Mouse (Mus musculus) adrenal gland, postnatal 36 days (tissue): ENCODE results near the gene Grin2a. TPM values are rescaled to one million over a fixed set of nuclear protein-coding genes. Genes with fewer than 3 reads are reported as not detected.

Experiments
- DNase-seq, 2 experiments: peaks; one replicate each; pipeline ENCODE4 v3.0.0; 2021; ENCODE audit warnings: mixed read lengths in 1 of 2
- total RNA-seq, 2 experiments: library from RNA; stranded (reverse); gene quantifications; 2 replicates each; pipeline ENCODE4 v1.2.3; 2021

Grin2a gene
- total RNA-seq, 2 experiments from 2014 or later = 0.70 to 1.9 TPM

DNA sequence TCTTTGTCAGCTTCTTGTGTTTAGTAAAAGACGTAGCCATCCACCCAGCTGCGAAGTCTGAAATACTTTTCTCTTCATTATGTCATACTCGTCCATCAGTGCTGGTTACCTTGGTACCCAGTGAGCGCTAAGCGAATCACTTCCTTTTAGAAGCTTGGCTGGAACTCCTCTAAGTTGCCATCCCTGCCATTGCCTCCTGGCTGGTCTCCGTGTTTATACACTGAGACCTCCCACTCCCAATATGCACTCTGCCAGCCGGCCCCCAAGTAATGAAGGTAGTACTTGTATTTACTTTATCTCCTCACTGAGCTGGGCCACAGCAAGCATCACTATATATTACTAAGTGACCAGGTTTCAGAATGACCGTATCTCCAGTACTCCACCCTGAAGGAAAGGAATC, 242.8 kb downstream of the Grin2a start:
- no peak for DNase-seq

GRCm38 (mm10) chr16:9751045-9751569, 244.3 kb downstream of the Grin2a start:
- DNase-seq = peak; percentile 14 to 34

GRCm38 (mm10) chr16:9749661-9750060, 245.7 kb downstream of the Grin2a start:
- DNase-seq = no peak

- DNase-seq = no peak
Observed at GRCm38 (mm10) chr16:9742443-9742842, 252.9 kb downstream of the Grin2a start.

- no peak for DNase-seq
Observed at GRCm38 (mm10) chr16:9738679-9739078, 256.7 kb downstream of the Grin2a start.

GRCm38 (mm10) chr16:9737131-9737530, 258.2 kb downstream of the Grin2a start:
- peak in 1 of 2 experiments; percentile 24 for DNase-seq

- DNase-seq = no peak
Observed at GRCm38 (mm10) chr16:9735365-9736080, 259.8 kb downstream of the Grin2a start.

GRCm38 (mm10) chr16:9727603-9728002, 267.8 kb downstream of the Grin2a start:
- DNase-seq = no peak

DNA sequence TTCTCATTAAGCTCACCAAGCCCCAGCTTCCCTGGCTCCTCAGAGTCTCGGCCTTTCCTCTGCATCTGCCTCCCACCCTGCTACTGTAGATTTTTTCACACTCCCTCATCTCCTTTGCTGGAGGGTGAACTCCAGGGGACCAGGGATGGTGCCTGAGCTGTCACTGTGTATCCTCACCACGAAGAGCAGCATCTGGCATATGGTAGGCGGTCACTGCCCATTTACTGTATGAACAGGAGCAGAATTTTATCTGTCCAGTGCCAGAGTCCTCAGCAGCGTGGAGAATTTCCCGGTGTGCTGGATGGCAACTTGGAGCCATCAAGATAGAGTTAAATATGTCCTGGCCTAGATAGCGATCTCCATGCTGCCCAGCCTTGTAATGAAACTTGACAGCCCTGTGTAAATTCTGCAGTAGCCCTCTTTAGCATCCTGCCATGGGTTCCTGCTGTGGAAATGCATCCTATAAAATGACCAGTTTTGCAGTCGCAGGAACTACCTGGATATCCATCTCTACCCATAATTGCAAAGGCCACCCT, 269.7 kb downstream of the Grin2a start:
- DNase-seq = no peak

DNA sequence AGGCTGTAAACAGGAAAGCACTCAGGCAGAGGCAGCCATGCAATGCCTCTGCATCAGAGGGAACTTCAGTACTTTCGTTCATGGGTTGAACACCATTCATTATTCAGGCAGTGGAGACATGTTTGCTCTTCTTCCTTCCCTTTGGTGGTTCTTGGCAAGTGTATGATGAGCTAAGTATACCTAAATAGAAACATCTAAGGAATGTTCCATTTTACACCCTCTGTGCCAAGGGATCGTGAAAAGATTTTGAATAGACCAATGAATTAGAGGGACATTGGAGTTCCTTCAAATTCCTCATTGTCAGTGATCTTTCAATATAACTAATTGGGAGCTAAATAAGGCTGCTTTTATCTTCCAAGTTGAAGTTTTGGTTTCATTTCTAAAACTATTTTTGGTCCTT, 284.0 kb downstream of the Grin2a start:
- no peak for DNase-seq

- no peak for DNase-seq
Observed at GRCm38 (mm10) chr16:9709921-9710320, 285.4 kb downstream of the Grin2a start.

DNA sequence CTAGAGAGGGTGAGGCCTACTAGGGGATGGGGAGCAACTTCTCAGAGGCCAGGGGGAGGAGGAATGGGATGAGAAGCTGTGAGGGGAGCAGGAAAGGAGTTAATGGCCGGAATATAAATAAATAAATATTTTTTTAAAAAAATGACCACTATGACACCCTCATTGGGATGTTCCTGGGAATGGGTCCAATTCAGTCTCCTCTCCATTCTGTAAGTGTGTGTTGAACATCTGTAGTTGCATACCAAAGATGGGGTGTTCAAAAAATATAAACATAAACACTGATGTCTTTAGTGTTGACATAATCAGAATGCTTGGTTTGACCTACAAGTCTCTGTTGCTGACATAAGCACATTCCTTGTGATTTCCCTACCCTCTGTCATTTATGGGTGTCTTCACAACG, 298.2 kb downstream of the Grin2a start:
- no peak for DNase-seq

- DNase-seq = no peak
Observed at GRCm38 (mm10) chr16:9694081-9694480, 301.3 kb downstream of the Grin2a start.

DNA sequence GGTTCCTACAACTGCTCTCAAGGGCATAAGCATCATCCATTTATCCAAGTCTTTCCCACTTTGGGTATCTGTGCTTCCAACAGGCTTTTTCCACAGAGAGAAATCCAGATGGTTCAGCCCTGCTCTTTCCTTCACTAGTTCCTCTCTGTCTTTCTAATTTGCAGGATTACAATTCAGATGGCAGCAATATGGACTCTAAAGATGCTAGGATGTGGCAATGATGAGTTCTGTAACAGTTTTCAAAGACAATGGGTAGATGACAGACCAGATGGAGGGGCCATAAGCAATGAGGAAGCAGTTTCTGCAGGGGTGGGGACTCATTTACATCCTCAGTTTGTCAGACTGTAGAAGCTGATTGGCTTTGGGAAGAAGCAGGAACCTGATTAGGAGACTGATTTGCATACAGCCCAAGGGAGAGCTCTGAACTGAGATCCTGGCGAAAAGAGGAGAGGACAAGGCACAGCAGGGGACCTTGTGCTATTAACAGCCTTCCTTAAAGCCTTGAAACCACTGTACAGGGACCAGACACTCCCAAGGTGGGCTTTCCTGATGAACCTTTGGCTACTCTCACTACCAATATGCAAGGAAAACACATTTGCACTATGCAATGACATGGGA, 306.7 kb downstream of the Grin2a start:
- DNase-seq = no peak

GRCm38 (mm10) chr16:9680572-9680971, 314.8 kb downstream of the Grin2a start:
- DNase-seq = no peak

DNA sequence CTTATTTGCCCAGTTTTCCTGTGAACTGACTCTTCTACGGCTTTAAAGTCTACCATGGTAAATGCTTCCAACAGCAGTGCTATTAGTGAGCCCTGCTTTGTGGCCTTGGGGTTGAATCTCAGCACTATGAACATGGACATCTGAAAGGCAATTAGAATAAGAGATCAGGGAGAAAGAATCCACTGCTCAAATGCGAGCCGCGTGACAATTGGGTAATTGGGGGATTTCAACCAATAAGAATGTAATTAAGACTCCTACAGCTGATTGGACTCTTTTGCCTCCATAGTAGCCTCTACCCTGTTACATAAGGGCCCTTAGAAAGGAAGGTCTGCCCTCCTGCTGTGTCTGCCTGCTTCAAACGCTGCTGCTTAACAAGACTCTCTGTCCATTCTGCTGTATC, 315.4 kb downstream of the Grin2a start:
- no peak for DNase-seq

GRCm38 (mm10) chr16:9678750-9679149, 316.6 kb downstream of the Grin2a start:
- DNase-seq = no peak

DNA sequence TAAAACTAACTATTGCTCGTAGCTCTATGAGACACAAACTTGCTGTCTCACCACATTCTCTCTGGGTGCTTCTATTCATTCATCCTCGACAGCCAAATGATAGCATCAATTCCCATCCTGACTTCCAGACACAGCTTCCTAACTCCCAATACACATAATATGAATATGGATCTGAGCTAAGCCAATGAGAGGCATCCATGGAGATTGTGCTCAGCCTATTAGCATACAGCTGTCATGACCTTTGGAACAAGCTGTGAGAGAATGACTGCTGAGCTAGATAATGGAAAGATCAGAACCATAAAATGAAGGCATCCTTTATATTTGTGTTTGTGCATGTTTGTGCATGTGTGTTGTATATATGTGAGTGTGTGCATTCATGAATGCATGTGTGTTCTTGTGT, 323.0 kb downstream of the Grin2a start:
- no peak for DNase-seq

- no peak for DNase-seq
Observed at GRCm38 (mm10) chr16:9671222-9671621, 324.1 kb downstream of the Grin2a start.

- no peak for DNase-seq
Observed at GRCm38 (mm10) chr16:9670750-9671161, 324.6 kb downstream of the Grin2a start.

- DNase-seq = no peak
Observed at GRCm38 (mm10) chr16:9665896-9666295, 329.5 kb downstream of the Grin2a start.

GRCm38 (mm10) chr16:9664060-9664459, 331.3 kb downstream of the Grin2a start:
- no peak for DNase-seq

- DNase-seq = no peak
Observed at GRCm38 (mm10) chr16:9663508-9663907, 331.9 kb downstream of the Grin2a start.
